Comparison of ENCODE assay signal across 21 mouse cellular contexts in the genomic region with DNA sequence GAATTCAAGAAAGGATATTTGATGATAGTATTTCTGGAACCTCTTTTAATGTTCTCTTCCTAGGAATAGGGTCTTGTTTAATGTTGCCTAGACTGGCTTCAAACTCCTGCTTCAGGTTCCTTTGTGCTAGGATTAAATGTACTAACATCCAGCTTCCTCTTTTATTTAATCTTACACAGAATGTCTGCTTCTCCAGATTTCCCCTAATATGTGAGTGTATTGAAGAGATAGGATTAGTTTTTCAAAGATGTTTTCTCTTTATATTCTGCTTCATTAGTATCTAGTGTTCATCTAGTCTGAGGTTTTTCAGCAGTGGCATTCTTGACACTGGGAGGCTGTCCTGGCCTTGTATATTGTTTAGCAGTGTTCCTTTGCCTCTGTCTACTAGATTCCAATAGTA. TPM values are rescaled to one million over a fixed set of nuclear protein-coding genes. Genes with fewer than 3 reads are reported as not detected.
"Had no signal": no experiment of that assay in that cellular context is flagged by ENCODE, and none has a peak within 500 bp of the region (broad histone marks: within the 10 kb centered on the region; RNA-seq: fewer than 3 reads in every experiment).

No protein-coding gene starts in this region.

- H3K9me3 ChIP-seq: neural tube, embryonic 13.5 days; neural tube, embryonic 15.5 days; stomach, embryonic 15.5 days had no signal

- H3K4me1 ChIP-seq: neural tube, embryonic 13.5 days; neural tube, embryonic 15.5 days; stomach, embryonic 15.5 days had no signal

- DNase-seq: retina, postnatal 1 day; right cerebral cortex, adult 18-20 months; right cerebral cortex, postnatal 14 days; right cerebral cortex, postnatal 25 days; right cerebral cortex, postnatal 4 days; spleen, adult 18-20 months; thymus, adult 18-20 months; thymus, postnatal 14 days; thymus, postnatal 25 days; thymus, postnatal 36 days; thymus, postnatal 4 days had no signal

- H3K4me3 ChIP-seq: neural tube, embryonic 13.5 days; neural tube, embryonic 15.5 days; stomach, embryonic 15.5 days had no signal

- H3K36me3 ChIP-seq: neural tube, embryonic 13.5 days; stomach, embryonic 15.5 days had no signal

- H3K9ac ChIP-seq: neural tube, embryonic 13.5 days; neural tube, embryonic 15.5 days; stomach, embryonic 15.5 days had no signal

- H3K27me3 ChIP-seq: neural tube, embryonic 13.5 days; neural tube, embryonic 15.5 days; stomach, embryonic 15.5 days had no signal

- H3K27ac ChIP-seq: neural tube, embryonic 13.5 days; neural tube, embryonic 15.5 days; stomach, embryonic 15.5 days; stomach, postnatal 0 days had no signal

- H3K4me2 ChIP-seq: neural tube, embryonic 13.5 days; neural tube, embryonic 15.5 days; stomach, embryonic 15.5 days had no signal

RNA-seq across cellular contexts. Expression of gene Gm43720, which starts 14.4 kb away (rescaled TPM):
- total RNA-seq: neutrophil, adult 5-6 weeks had no signal
- polyA plus RNA-seq: neural tube, embryonic 13.5 days; small intestine, adult 2 months; spleen, adult 2 months; testis, adult 2 months; thymus, postnatal 0 days; urinary bladder, adult 2 months had no signal

RNA-seq across cellular contexts. Expression of gene Gal3st4, which starts 21.5 kb away (rescaled TPM):
- total RNA-seq: neutrophil, adult 5-6 weeks had no signal
